Mouse (Mus musculus) hindlimb bud, embryonic 11.5 days (tissue): ENCODE results near the gene E130309D02Rik.

ENCODE experiments used
- DNase-seq: peaks from one replicate; pipeline ENCODE4 v3.0.0-alpha.2; 2012; ENCODE audit warnings: low read depth, low spot score; ENCODE audit errors: extremely low spot score

E130309D02Rik gene

DNA sequence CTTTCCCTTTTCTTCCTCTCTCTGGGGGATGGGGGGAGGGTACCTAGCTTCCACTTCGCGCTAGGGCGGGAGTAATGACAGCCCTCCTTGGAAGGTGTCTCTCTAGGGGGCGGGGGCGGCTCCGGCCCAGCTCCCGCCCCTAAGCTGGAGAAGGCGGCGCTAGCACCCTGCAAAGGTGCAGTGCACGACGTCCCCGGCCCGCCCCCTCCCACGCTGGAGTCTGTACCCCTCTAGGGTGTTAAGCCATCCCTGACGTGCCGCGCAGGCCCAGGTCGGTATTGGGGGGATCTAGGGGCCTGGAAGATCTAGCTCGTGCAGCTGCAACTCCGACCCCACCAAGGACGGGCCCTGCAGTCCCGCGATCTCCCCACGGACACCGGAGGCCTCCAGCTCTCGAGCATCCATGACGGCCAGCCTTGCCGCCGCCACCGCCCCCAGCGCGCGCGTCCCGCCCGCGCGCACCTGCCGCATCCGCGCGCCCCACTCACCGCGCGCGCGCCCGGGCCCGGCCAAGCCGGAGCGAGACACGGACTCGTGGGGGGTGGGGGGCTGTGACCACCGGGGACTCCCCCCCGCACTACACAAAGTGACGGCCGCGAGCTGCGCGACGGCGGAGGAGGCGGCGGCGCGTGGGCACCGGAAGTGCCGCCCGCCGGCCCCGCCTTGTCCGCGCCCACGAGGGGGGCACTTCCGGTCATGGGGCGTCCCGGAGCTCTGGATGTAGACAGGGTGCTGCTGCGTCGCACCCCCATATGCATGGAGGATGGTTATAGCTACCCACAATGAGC is 45.6 kb downstream of the E130309D02Rik start, which contains the start of gene Zfp316:
Gene Zfp316, minus strand, starts transcription at position 660 of the 788 bp plus-strand sequence.
- DNase-seq, result no peak

DNA sequence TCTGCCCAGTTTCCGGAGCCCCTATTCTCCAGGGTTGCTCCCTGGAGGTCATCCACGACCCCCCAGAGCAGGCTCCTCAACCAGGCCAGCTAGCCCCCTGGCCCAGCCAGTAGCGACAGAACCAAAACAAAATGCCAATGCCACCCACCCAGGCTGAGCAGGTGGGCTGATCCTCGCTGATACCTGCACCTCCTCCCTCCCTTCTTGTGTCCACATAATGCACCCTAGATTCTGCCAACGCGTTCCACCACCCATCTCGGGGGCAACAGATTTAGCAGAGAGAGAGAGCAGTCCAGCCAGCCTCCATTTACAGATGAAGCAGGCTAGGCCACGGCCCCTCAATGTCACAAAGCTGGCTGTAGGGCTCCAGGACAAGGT is 46.2 kb downstream of the E130309D02Rik start:
- DNase-seq, result no peak

DNA sequence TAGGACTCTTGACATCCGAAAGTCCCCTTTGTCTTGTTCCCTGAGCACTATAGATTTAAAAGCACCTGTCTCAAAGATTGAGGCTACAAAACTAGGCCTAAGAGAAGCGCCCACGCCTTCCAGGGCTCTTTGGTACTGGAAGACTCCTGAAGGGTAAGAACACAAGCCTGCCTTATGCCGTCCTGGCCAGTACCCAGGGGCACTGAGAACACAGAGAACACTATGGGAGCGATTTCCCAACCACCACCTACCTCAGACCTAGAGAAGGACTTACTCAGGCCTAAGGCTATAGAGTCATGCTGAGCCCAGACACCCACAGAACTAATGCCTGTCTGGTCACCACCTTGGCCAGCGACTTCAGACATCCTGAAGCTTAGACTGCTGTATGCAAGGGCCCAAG is 48.4 kb downstream of the E130309D02Rik start:
- DNase-seq, result no peak

DNA sequence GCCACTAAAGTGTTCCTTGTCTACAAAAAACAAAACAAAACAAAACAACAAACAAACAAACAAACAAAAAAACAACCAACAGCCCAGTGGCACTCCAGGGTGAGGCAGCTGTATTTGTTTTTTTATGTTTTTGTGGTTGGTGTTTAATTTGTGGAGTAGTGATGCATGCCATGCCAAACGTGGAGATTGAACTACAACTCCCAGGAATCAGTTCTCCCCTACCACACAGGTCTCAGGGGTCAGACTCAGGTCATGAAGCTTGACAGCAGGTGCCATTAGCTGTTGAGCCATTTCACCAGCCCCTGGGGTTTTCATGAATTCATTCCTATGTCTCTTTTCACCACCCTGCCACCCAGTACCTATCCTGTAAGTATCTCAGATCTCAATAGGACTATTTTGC is 49.8 kb downstream of the E130309D02Rik start:
- no peak for DNase-seq

DNA sequence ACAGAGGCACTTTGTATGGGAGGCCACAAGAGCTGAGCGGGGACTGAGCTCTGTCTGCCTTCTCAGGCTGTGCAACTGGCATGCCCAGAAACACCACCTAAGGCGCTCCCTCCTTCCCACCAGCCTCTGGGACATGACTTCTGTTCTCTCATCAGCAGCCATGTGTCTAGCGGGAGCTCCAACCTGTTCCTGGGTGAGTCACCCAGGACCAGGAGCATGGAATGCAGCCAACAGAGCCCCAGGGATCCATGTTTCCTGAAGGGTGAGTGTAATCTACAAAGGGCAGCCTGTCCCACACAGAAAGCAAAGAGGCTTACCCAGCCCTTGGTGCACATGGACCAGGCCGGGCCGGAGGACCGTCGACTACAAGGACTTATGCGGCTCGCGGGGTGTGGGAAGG is 50.5 kb downstream of the E130309D02Rik start:
- no peak for DNase-seq

DNA sequence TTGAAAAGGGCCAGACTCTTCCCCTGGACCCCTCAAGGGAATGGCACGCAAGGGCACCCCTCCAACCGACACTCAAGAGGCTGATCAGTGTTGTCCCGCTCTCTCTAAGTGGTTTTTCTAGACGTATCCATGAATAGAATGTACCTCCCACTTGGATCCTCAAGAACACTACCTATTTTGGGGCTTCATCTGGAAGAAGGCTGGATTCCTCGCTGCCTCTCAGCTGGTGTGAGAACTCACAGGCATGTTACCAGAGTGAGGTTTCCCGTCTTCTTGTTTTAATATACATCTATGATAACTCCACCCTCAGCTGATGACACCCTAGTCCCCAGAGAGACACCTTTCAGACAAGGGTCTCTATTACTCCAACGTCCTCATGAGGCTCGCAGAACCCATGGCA is 53.5 kb downstream of the E130309D02Rik start:
- DNase-seq, result no peak

DNA sequence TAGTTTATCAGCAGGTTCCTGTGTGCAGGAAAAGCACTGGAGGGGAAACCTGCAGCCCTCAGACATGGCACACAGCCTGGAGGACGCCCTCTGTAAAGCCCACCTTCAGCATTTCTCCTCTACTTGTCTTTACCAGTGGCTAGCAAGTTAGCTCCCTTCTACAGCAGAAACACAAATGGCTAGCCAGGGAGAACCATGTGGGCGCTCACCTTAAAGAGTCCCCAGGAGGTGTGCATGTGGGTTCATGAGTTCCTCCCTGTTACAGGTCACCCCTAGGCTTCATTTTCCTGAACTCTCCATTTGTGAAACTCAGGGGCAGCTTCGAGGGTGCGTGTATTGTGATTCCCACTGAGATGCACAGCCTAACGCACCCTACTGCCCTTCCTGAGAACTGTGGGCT is 59.4 kb downstream of the E130309D02Rik start:
- DNase-seq, result no peak

DNA sequence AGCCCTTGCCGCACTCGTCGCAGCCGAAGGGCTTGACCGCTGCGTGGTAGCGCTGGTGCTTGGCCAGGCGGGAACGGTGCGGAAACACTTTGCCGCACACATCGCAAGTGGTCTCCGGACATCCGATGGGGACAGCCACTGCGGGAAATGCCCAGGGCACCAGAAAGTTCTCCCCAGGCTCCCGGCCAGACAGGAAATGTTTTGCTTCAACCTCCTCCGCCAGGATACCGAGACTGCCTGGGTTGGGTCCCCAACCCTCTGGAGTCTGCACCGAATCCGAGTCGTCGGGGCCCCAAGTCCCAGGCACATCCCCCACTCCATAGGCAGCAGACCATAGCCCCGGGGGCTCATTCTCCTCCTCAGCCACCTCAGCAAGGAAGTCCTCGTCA is 60.0 kb downstream of the E130309D02Rik start:
- DNase-seq, result no peak

DNA sequence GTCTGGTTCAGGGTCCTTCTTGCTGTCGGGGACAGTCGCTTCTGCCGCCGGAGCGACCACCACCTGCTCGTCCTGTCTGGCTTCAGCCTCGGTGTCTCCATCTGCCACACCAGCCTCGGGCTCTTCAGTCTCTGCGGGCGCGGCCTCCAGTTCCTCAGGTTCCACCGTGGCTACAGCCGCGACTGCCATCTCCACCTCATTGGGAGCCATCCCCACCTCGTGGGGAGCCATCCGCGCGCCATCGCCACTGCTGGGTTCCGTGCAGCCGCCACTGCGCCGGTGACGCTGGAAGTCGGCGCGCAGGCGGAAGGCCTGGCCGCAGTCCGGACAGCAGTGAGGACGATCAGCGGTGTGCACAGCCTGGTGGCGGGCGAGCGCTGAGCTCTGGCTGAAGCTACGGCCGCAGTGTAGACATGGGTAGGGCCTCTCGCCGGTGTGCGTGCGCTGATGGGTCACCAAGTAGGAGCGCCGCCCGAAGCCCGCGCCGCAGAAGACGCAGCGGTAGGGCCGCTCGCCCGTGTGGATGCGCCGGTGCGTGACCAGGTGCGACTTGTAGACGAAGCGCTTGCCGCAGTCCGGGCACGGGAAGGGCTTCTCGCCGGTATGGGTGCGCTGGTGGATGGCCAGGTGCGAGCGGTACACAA is 60.6 kb downstream of the E130309D02Rik start:
- no peak for DNase-seq

DNA sequence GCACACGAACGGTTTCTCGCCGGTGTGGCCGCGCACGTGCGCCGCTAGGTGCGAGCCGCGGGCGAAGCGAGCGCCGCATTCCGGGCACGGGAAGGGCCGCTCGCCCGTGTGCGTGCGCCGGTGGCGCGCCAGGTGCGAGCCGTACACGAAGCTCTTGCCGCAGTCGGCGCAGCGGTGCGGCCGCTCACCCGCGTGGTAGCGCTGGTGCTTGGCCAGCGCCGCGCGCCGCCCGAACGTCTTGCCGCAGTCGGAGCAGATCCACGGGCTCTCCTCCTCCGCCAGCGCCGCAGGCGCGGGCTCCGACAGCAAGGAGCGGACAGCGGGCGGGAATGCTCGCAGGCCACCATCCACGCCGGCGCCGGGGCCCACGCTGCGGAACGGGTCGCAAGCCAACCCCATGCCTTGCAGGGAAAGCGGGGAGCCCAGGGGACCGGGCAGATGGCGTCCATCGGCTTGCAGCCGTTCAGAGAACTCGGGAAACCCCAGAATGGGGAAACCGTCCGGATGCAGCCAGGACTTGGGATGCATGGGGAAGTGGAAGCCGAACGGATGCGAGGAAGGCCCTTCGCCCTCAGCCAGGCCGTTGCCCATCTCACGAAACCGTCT is 61.2 kb downstream of the E130309D02Rik start:
- DNase-seq, result no peak

DNA sequence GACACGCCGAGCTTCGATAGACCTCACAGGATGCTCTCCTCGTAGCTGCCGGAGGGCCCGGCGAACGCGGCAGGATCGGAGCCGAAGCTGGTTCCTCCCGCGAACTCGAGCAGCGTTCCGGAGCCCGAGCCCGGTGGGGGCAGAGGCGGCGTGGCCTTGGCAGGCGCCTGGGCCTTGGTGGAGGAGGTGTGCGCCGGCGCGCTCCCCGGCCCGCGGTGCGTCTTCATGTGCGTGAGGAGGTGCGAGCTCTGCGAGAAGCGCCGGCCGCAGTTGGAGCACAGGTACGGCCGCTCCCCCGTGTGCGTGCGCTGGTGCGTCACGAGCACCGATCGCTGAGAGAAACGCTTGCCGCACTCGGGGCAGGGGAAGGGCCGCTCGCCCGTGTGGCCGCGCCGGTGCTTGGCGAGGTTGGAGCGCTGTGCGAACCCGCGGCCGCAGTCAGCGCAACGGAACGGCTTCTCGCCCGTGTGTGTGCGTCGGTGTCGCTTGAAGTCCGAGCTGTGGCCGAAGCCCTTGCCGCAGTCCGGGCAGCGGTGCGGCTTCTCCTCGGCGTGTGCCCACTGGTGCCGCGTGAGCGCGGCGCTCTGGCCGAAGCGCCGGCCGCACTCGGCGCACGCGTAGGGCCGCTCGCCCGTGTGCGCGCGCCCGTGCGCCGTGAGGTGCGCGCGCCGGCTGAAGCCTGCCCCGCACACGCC is 61.8 kb downstream of the E130309D02Rik start:
- no peak for DNase-seq

DNA sequence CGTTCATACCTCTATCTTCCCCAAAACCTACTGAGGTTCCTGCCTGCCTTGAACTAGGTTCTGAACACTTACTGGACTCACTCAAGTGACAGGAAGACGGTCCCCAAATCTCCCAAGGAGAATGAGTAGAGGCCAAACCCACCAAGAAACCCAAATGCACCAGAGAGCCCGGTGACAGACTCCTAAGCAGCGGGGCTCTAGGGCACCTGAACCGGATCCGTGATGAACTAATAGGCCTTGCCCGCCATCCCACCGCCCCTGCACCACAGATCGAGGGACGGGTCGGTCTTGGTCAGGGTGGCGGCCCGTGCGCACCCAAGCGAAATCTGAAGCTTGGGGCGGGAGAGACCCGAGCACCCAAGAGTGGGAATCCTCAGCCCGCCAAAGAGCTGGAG is 62.4 kb downstream of the E130309D02Rik start:
- DNase-seq, result no peak

DNA sequence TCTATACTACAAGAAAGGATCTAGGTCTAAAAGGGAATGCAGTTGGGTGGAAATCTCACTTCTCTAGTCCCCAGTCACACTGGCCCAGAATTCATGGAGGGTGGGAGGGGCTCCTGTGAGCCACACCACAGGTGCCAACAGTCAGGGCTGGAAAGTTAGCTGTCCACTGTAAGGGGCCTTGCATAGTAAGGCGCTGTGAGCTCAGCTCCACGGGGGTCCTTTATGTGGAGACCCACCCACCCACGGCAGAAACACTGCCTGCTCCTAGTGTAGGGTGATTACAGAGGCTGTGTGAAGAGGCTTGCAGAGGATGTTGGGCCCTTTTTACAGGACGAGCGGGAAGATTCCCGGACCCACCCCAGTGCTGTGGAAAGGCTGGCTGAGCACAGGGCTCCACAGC is 63.1 kb downstream of the E130309D02Rik start:
- no peak for DNase-seq
